Mouse (Mus musculus): Measurements from ENCODE around the gene Gm20823.
"Not testable (repeated sequence)": the region's sequence is repeated elsewhere in the genome, so short reads cannot be mapped to it uniquely, and the experiment has no call there.

Gene Gm20823

GRCm38 (mm10) chrY:62464745-62465144 lies at the start of gene Gm20823:
Gm20823 (minus strand) TSS chrY:62464845.
- DNase-seq (ENCODE audit: low read depth, low spot score) = not testable (repeated sequence)

Measured in WW6 (cell line).